Mouse (Mus musculus): Measurements from ENCODE around the gene Stard5.

Stard5 gene

DNA sequence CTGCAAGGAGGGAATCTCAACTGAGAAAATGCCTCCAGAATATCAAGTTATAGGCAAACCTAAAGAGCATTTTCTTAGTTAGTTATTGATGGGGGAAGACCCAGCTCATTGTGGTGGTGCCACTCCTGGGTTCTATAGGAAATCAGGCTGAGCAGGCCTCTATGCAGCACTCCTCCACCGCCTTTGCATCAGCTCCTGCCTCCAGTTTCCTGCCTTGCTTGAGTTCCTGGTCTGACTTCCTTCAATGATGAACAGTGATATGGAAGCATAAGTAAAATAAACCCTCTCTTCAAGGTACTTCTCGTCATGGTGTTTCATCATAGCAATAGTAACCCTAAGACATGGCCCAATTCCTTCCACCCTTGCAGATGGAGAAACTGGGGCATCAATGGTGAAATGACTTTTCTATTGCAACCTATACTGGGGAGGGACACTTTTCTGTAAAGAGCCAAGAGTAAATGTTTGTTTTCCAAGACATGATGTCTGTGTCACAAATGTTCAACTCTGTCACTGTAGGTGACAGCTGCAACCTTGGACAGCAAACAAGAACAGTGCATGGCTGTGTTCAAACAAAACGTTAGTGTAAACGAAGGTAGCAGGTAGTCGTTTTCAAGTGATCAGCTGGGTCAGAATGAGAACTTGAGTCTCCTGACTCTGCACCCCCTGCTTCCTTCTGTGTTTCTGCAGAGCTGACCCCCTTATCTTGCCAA, 36.3 kb downstream of the Stard5 start:
- DNase-seq = no peak

DNA sequence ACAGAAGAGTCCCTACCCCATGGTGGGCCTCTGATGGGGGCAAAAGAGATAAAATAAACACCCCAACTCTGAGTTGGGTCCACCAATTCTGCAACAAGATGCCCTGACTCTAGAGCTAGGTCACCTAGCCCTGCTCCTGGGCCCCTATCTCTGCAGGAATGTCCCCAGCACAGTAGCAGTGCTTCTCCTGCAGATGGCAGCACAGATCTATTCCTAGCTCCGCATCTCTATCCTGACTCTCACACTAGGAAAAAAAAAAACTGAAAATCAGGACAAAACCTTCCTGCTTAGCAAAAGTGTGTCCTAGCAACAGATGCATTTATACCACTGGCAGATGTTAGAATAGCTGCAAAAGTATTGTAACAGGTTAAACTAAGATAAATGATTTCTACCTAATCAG, 37.0 kb downstream of the Stard5 start:
- peak; percentile 29 for DNase-seq

DNA sequence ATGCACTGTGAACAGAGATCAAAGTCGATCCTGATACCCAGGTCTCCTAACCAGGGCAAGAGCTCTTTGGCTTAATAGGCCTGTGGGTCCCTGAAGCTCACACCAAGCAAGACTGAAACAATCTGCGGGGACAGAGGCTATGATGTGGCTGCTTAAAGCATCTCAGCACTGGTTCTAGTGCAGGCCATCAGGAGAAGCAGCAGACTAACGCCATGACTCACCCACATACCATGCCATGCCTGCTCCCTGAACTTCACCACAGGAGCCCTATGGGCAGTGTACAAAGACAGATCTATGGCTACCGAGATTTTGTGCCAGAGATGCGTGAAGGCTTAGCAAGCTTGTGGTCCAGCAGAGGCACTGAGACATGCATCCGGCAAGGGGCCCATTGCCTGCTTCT, 39.8 kb downstream of the Stard5 start:
- no peak for DNase-seq

DNA sequence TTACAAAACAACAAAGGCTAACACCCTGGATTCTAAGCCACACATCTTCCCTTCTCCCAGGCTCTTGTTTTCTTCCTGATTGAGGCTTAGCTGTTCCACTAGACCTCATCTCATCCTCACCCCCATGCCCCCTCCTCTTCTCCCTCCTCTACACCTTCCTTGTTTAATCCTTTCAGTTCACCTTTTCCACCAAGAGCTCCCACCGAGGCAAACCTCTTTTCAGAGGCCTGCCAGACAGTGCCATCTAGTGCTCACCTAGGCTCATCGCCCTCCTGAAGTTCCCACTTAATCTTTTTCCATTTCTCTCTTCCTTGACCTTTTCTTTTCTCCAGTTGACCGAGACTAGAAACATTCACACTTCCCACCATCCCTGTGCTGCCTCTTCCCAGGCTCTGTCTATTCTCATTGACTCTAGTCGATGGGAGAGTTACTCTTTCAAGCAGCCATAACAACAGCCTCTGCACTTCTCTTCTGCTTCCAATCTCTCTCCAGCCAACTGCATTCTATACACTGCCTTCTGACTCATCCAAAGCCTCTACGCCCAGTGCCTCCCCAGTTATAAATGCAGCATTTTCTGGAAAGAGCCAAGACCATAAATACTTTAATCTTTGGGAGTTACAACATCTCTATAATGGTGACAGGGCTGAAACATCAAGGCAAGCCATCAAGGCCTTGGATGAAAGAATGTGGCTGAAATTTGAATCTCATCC, 43.9 kb downstream of the Stard5 start:
- DNase-seq = no peak

DNA sequence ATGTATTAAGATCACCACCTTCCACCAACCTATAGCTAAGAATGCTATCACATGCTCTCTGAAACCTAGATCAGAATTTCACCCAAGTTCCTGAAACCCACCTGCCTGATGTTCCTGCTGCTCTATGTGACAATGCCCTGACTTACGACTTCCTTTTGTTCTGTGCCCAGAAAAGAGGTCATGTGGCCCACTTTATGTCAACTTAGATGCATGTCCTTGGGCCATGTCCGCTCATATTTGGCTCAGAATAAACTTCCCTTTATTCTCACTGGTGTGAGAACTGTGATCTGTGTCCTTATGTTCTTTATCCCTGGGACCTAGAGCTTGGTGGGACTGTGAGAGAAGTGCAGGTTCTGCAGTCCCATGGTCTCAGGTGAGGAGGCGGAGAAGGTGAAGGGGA, 45.5 kb downstream of the Stard5 start:
- no peak for DNase-seq

DNA sequence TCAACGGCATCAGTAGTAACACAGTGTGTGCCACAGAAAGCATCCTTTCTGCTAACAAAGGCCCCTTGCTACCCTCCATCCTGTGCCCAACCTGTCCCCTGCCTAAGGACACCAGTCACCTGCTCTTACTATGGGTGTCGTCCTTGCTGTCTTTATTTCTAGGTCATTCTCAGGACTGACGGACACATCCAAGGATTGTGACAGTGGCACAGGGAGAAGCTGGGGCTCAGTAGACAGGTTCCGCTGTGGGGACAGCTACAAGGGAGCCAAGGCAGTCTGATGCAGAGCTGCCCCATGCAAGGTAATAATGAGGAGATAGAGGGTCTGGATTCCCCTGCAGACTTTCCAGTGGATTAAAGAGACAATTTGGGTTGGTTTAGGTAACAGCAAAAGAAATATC, 46.7 kb downstream of the Stard5 start:
- DNase-seq = no peak

DNA sequence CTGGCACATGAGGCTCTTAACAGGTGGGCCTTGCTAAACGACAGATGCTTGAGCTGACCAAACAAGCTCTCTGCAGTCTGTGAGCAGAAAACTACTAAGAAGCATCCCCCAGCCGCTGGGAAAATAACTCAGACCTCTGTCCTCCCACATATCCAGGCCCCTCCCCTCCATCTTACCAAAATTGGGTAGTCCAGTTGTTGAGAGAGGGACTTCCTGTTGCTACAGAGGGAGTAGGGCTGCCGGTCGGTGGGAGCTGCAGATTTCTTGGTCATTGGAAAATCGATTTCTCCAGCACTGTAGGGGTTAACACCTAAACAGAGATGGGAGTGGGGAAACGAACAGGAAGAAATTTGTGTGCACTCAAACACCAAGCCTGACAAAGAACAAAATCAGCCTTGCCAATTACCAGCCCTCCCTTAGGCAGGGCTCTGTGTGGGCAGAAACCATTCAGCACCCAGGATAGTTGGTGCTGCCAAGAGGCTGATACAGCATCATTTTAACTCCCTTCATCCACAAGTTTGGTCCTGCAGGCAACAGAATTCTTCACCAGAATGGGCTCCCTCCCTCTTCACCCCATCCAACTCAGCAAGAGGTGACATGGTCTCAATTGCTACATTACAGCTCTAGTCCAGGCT, 51.0 kb downstream of the Stard5 start:
- no peak for DNase-seq

DNA sequence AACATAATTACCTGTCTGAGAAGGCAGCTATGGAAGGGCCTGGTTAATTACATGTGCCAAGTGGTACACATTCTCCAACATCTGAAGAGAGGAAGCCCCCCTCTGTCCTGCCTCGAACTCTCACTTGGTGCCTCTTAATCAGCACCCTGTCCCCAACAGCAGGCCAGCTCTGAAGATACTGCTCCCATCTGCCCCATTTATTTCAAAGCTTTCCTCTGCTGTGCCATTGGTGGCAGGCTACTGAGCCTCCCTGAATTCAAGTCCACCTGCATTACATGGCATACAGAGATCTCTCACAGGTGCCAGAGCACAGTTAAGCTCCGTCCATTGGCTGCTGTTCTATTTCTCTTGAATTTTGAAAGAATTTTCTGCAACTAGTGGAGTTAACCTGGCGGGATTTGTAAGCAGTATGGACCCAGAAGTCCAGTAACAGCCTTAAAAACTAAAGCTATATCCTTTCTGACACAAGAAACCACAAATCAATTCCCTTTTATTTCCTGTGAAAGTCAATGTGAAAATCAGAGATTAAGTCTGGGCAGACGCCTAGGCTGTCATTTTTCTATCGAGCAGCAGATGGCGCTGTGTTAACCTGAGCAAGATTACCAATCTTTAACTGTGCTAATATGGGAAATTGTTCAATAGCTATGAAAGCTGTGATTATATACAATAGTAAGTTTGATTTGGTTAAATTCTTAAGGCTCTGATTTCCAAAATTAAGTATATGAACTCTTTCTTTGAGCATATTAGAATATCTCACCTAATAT, 63.9 kb downstream of the Stard5 start:
- DNase-seq = no peak

DNA sequence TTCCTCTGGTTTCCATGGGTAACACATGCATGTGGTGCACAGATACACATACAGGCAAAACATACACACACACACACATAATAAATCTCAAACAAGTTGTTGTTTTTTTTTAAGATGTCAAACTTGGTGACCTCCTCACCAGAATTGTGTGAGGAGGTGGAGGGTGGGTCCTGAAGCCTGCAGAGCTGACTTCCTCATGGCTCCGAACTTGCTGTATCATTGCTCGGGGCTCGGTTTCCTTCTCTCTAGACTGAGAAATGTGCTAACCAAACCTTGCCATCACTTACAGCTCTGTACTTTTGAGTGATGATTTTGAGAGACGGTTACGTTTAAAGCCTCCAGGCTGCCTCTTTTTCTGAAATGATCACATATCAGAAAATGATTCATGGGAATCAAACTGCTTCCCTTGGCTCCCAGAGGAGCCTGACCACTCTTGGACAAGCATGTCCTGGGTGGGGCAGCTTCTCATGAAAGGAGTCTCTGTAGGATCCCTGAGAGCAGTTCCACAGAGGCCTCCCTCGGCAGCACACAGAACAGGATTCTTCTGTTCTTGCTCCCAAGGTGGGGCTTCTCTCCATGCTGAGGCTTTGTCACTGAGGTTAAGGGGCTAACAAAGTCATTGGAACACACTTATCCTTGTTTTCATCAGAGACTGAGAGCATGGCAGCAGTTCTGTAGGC, 67.4 kb downstream of the Stard5 start:
- DNase-seq = no peak

Data from kidney, adult 11 months (tissue).